Mouse (Mus musculus) heart, adult 2 months (tissue): Measurements from ENCODE around the gene Tspo2. TPM values are rescaled to one million over a fixed set of nuclear protein-coding genes. Genes with fewer than 3 reads are reported as not detected.

Experiments used
- DNase-seq, 2 experiments: peaks; one replicate each; pipeline ENCODE4 v3.0.0; 2021
- H3K27ac ChIP-seq: fragments of 200-600 bp; 2 replicates; pipeline ENCODE4 v1.8.1; 2022
- H3K27me3 ChIP-seq: fragments of 200-500 bp; 2 replicates; pipeline ENCODE4 v1.6.1; 2012; ENCODE audit warnings: mild to moderate bottlenecking, low read length, inconsistent platforms, mixed read lengths; ENCODE audit not compliant: control insufficient read depth, insufficient read depth
- H3K36me3 ChIP-seq: fragments of 200-500 bp; 2 replicates; pipeline ENCODE4 v1.6.1; 2012; ENCODE audit warnings: low read length, inconsistent platforms; ENCODE audit not compliant: control insufficient read depth, insufficient read depth
- H3K4me1 ChIP-seq: fragments of 200-500 bp; 2 replicates; pipeline ENCODE4 v1.6.1; 2011; ENCODE audit warnings: low read length; ENCODE audit not compliant: control insufficient read depth, insufficient read depth
- H3K4me3 ChIP-seq: fragments of 200-600 bp; 2 replicates; pipeline ENCODE4 v1.8.1; 2022
- H3K79me2 ChIP-seq: fragments of 200-500 bp; replicated peaks from 2 replicates; pipeline ENCODE4 v1.6.1; 2012; ENCODE audit warnings: mild to moderate bottlenecking, inconsistent platforms, low read length, moderate library complexity, mixed read lengths; ENCODE audit not compliant: control insufficient read depth, insufficient read depth
- H3K9ac ChIP-seq: fragments of 200-500 bp; 2 replicates; pipeline ENCODE4 v1.6.1; 2012; ENCODE audit warnings: low read depth, mild to moderate bottlenecking, control low read depth, inconsistent platforms, low read length, mixed read lengths
- CTCF ChIP-seq: fragments of 200-600 bp; IDR thresholded peaks from 2 replicates; pipeline ENCODE4 v1.8.1; 2022; ENCODE audit warnings: antibody characterized with exemption, mild to moderate bottlenecking, moderate library complexity
- EP300 ChIP-seq: fragments of 200-500 bp; IDR thresholded peaks from 2 replicates; pipeline ENCODE4 v1.6.1; 2011; ENCODE audit warnings: low read depth, low read length, control low read depth; ENCODE audit not compliant: insufficient read depth
- POLR2A ChIP-seq: fragments of 200-500 bp; IDR thresholded peaks from 2 replicates; pipeline ENCODE4 v1.6.1; 2011; ENCODE audit warnings: mild to moderate bottlenecking, low read depth, low read length, control low read depth; ENCODE audit not compliant: insufficient read depth
- WGBS: fragments of 180-500 bp; shearing (Covaris S2); methylation state at CpG from one replicate; pipeline ENCODE4 v1.1.7; 2018; 5-methylcytosine and 5-hydroxymethylcytosine counted together
- intact Hi-C: fragments of 180-260 bp; cut with DNase I; formaldehyde crosslinking; loops from one replicate; pipeline ENCODE4 v1.15.1; 2025
- polyA plus RNA-seq: library from polyadenylated mRNA; depleted of rRNA; stranded (reverse); fragments of >200 nt; gene quantifications from 2 replicates; pipeline ENCODE4 v1.2.3, GENCODE M21; 2012
- total RNA-seq, 2 experiments: library from RNA; stranded (reverse); gene quantifications; 2 replicates each; pipeline ENCODE4 v1.2.3; 2021

The Tspo2 gene
- total and polyA plus RNA-seq, 3 experiments: 1.9 to 5.4 TPM; not detected in 1

GRCm38 (mm10) chr17:48410299-48410785 is 41.0 kb downstream of the Tspo2 start:
- intact Hi-C loops: loop anchor here (2.0 kb wide), 1 partner anchor 16 kb away; no protein-coding TSS in a partner anchor
- Histone ChIP-seq H3K27ac (peak overlapping the region; percentile 95), H3K36me3 (peaks cover 11% of the 10 kb centered on the region), H3K27me3 (no peaks in the 10 kb centered on the region), H3K79me2 (peaks cover 5% of the 10 kb centered on the region), H3K4me3 (peak overlapping the region; percentile 94), H3K9ac (peak overlapping the region; percentile 75), H3K4me1 (peaks cover 5% of the 10 kb centered on the region)
- WGBS: under 1% methylated on average over 13 of the region's 13 CpGs
- TF ChIP-seq POLR2A (no peak), EP300 (no peak), CTCF (no peak)
- no peak for DNase-seq

- peak within 1 kb of the TSS; percentile 95 for H3K27ac ChIP-seq
- peaks cover 11% of the 10 kb centered on the region for H3K36me3 ChIP-seq
- H3K9ac ChIP-seq: peak within 1 kb of the TSS; percentile 85
- H3K79me2 ChIP-seq: peaks cover 5% of the 10 kb centered on the region
- intact Hi-C loops: loop anchor here (2.0 kb wide), 1 partner anchor 17 kb away; no protein-coding TSS in a partner anchor
- peaks cover 5% of the 10 kb centered on the region for H3K4me1 ChIP-seq
- peak; percentile 99 to 100 for DNase-seq
- no peaks in the 10 kb centered on the region for H3K27me3 ChIP-seq
- no peak; the same call in 1 of the 2 replicates for TF ChIP-seq CTCF
- peak; percentile 82 for TF ChIP-seq POLR2A
- no peak; the same call in 1 of the 2 replicates for TF ChIP-seq EP300
- under 1% methylated on average over 83 of the region's 84 CpGs for WGBS
- H3K4me3 ChIP-seq: peak within 1 kb of the TSS; percentile 94
These were observed 41.7 kb downstream of the Tspo2 start, which contains the start of the genes Nfya and Oard1 for GRCm38 (mm10) chr17:48409380-48410298. Gene Nfya, minus strand, starts transcription at chr17:48409906. Gene Oard1, plus strand, starts transcription at chr17:48410014.

GRCm38 (mm10) chr17:48408526-48409291 is 42.6 kb downstream of the Tspo2 start:
- peaks cover 5% of the 10 kb centered on the region for H3K4me1 ChIP-seq
- peaks cover 13% of the 10 kb centered on the region for H3K36me3 ChIP-seq
- H3K27me3 ChIP-seq: no peaks in the 10 kb centered on the region
- peaks cover 6% of the 10 kb centered on the region for H3K79me2 ChIP-seq
- intact Hi-C loops: no loop called here
- peak; percentile 49; the same call in 1 of the 2 replicates for TF ChIP-seq POLR2A
- no peak for TF ChIP-seq CTCF
- TF ChIP-seq EP300: no peak
- H3K27ac ChIP-seq: peak overlapping the region; percentile 95
- WGBS: under 1% methylated on average over 47 of the region's 47 CpGs
- DNase-seq: peak; percentile 82 to 88
- peak overlapping the region; percentile 91 for H3K4me3 ChIP-seq
- H3K9ac ChIP-seq: peak overlapping the region; percentile 85

GRCm38 (mm10) chr17:48407910-48408525 is 43.3 kb downstream of the Tspo2 start:
- 6% methylated on average over 8 of the region's 8 CpGs for WGBS
- intact Hi-C loops: no loop called here
- TF ChIP-seq CTCF: no peak
- TF ChIP-seq POLR2A: no peak
- no peak for TF ChIP-seq EP300

GRCm38 (mm10) chr17:48407154-48407553 is 44.2 kb downstream of the Tspo2 start:
- Histone ChIP-seq H3K27ac (no peak overlapping the region), H3K27me3 (no peaks in the 10 kb centered on the region), H3K79me2 (peaks cover 6% of the 10 kb centered on the region), H3K9ac (no peak overlapping the region), H3K4me1 (peaks cover 5% of the 10 kb centered on the region), H3K4me3 (no peak overlapping the region), H3K36me3 (peaks cover 17% of the 10 kb centered on the region)
- no peak for DNase-seq
- TF ChIP-seq POLR2A (no peak), EP300 (no peak), CTCF (no peak)
- intact Hi-C loops: no loop called here
- WGBS: 57% methylated on average over 4 of the region's 4 CpGs

More at GRCm38 (mm10) chr17:48407910-48408525, 43.3 kb downstream of the Tspo2 start:
- H3K4me3 ChIP-seq: peak overlapping the region; percentile 91
- H3K79me2 ChIP-seq: peaks cover 6% of the 10 kb centered on the region
- H3K27ac ChIP-seq: peak overlapping the region; percentile 95
- H3K36me3 ChIP-seq: peaks cover 13% of the 10 kb centered on the region
- peaks cover 5% of the 10 kb centered on the region for H3K4me1 ChIP-seq
- H3K27me3 ChIP-seq: no peaks in the 10 kb centered on the region
- peak overlapping the region; percentile 85 for H3K9ac ChIP-seq
- DNase-seq: no peak
